Mouse (Mus musculus): ENCODE data around the gene Nxph4. TPM values are rescaled to one million over a fixed set of nuclear protein-coding genes. Genes with fewer than 3 reads are reported as not detected.

Gene Nxph4
- polyA plus RNA-seq, 1 experiment from 2014 or later, result 38.9 TPM

DNA sequence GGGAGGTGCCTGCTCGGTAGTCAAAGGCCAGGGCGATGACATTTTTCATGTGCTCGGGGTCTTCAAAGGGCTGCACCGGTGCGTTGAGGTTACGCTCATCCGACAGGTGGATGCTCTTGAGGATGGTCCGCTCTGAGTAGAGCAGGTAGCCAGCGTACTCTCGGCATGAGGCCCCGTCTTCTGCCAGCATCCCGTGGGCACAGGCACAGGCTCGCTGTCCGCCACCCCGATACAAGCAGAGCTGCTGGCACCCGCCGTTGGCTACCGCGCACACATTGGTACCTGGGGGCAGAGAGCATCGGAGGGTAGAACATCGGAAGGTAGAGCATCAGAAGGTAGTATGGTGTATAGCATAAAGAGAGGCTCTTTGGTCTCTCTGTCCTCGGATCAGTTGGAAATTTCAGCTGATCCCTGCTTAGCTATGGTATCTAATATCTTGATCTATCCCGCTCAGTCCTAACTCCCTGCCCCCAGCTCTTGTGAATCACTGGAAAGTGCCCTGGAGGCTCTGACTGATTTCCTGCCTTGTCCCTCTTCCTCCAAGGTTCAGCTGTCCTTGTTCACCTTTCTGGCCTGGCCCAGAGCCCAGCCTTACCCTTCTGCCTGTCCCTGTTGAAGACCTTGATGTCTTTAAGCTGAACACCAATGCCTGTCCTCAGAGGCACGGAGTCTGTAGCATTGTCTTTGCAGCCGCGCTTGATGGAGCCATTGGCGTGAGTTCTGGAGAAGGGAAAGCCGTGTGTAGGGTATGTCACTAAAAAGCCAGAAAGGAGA, 32.4 kb upstream of the Nxph4 start:
- no peak overlapping the region for H3K4me2 ChIP-seq (replicated peaks)
- no peaks in the 10 kb centered on the region for H3K9me3 ChIP-seq
- no peak overlapping the region for H3K9ac ChIP-seq (replicated peaks)
- H3K27me3 ChIP-seq, result no peaks in the 10 kb centered on the region
- no peak overlapping the region for H3K27ac ChIP-seq (replicated peaks)
- no peak overlapping the region for H3K4me3 ChIP-seq
- 94% methylated on average over 28 of the region's 28 CpGs for WGBS
- ATAC-seq (replicated peaks), result no peak
- peaks cover 78% of the 10 kb centered on the region for H3K36me3 ChIP-seq
- H3K4me1 ChIP-seq, result no peaks in the 10 kb centered on the region

DNA sequence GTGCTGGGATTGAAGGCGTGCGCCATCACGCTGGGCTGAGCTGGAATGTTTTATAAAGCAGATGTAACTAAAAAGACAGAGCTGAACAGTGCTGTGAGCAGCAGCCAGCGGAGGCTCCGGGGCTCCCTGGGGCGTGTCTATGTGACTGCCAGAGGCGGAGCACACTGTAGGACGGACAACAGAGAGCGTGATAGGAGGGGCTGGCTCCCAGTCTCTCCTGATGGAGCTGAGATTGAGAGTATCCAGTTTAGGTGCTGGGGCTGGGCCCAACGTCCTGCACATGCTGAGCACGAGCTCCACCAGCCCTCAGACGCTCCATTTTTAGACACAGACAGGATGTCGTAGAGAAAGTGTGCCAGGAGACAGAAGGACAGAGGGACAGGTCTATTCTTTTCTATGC, 29.9 kb upstream of the Nxph4 start:
- no peak for ATAC-seq (replicated peaks)
- Histone ChIP-seq H3K4me3 (no peak overlapping the region), H3K9ac (replicated peaks) (no peak overlapping the region), H3K4me2 (replicated peaks) (no peak overlapping the region), H3K27ac (replicated peaks) (no peak overlapping the region), H3K9me3 (no peaks in the 10 kb centered on the region), H3K27me3 (no peaks in the 10 kb centered on the region), H3K4me1 (no peaks in the 10 kb centered on the region), H3K36me3 (peaks cover 88% of the 10 kb centered on the region)
- 66% methylated on average over 13 of the region's 13 CpGs for WGBS

DNA sequence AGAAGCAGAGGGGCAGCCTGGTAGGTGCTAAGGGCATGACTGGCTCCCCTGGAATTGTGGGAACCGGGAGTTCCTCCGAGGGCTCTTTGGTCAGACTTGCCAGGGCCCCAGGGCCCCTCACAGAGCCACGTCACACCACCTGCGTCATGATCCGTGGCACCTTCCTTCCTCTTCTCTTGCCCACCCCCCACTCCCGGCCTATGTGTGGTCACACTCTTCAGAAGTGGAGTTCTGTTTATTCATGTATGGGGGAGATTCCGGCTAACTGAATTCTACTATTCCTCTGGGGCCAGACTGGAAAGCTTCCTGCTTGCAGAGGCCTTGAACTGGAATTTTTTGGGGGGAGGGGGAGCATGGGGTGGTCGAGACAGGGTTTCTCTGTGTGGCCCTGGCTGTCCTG, 29.5 kb upstream of the Nxph4 start:
- H3K36me3 ChIP-seq, result peaks cover 88% of the 10 kb centered on the region
- 91% methylated on average over 8 of the region's 8 CpGs for WGBS
- no peak overlapping the region for H3K4me2 ChIP-seq (replicated peaks)
- H3K27ac ChIP-seq (replicated peaks), result no peak overlapping the region
- no peaks in the 10 kb centered on the region for H3K27me3 ChIP-seq
- no peaks in the 10 kb centered on the region for H3K4me1 ChIP-seq
- H3K4me3 ChIP-seq, result no peak overlapping the region
- no peaks in the 10 kb centered on the region for H3K9me3 ChIP-seq
- H3K9ac ChIP-seq (replicated peaks), result no peak overlapping the region
- no peak for ATAC-seq (replicated peaks)

DNA sequence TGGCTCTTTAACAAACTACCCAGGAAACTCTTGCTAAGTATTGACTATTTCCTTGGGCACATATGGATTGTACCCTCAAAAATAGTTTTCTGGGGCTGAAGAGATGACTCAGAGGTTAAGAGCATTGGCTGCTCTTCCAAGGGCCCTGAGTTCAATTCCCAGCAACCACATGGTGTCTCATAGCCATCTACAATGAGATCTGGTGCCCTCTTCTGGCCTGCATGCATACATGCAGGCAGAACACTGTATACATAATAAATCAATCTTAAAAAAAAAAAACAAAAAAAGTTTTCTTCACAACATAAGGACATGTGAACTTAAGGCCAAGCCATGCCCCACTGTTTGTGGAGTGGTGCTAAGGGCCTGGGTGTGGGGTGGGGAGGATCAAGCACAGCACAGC, 26.8 kb upstream of the Nxph4 start:
- no peaks in the 10 kb centered on the region for H3K9me3 ChIP-seq
- H3K27ac ChIP-seq (replicated peaks), result no peak overlapping the region
- no peak overlapping the region for H3K4me3 ChIP-seq
- H3K27me3 ChIP-seq, result no peaks in the 10 kb centered on the region
- no peak for ATAC-seq (replicated peaks)
- no peak overlapping the region for H3K4me2 ChIP-seq (replicated peaks)
- H3K36me3 ChIP-seq, result peaks cover 92% of the 10 kb centered on the region
- no peak overlapping the region for H3K9ac ChIP-seq (replicated peaks)
- no peaks in the 10 kb centered on the region for H3K4me1 ChIP-seq

DNA sequence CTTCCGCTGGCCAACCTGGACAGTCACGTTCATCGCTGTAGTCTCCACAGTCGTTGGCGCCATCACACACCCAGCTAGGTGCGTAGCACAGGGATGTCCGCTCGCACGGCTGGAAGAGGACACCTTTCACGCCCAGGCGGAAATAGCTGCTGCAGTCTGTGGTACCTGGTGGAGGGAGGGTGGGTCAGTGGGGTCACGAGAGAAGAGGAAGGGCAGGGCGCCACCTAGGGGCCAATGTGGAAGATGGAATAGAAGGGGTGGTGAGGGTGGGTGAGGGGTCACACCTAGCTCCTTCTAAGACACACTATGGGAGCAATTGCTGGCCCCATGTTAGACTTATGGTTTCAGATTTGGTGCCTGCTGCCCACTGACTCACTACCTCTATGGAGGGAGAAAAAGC, 23.0 kb upstream of the Nxph4 start:
- no peak overlapping the region for H3K4me3 ChIP-seq
- H3K27ac ChIP-seq (replicated peaks), result no peak overlapping the region
- ATAC-seq (replicated peaks), result no peak
- no peaks in the 10 kb centered on the region for H3K9me3 ChIP-seq
- H3K4me1 ChIP-seq, result no peaks in the 10 kb centered on the region
- no peak overlapping the region for H3K4me2 ChIP-seq (replicated peaks)
- WGBS, result 89% methylated on average over 13 of the region's 13 CpGs
- no peaks in the 10 kb centered on the region for H3K27me3 ChIP-seq
- peaks cover 100% of the 10 kb centered on the region for H3K36me3 ChIP-seq
- no peak overlapping the region for H3K9ac ChIP-seq (replicated peaks)

DNA sequence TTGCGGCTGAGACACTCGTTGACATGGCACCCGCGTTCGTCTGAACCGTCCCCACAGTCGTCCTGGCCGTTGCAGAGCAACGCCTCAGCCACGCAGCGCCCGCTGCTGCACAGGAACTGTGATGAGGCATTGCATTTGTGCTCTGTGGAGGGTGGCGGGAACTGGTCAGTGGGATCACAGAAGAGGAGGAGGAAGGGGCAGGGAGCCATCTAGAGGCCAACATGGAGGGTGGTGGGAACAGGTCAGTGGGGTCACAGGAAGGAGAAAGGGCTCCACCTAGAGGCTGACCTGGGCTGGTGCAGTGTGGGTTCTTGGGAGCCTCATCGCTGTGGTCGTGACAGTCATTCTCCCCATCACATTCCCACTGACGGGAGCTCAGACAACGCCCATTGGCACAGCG, 21.3 kb upstream of the Nxph4 start:
- no peak overlapping the region for H3K4me3 ChIP-seq
- no peak for ATAC-seq (replicated peaks)
- peaks cover 98% of the 10 kb centered on the region for H3K36me3 ChIP-seq
- no peak overlapping the region for H3K27ac ChIP-seq (replicated peaks)
- no peaks in the 10 kb centered on the region for H3K4me1 ChIP-seq
- H3K27me3 ChIP-seq, result no peaks in the 10 kb centered on the region
- WGBS, result 65% methylated on average over 18 of the region's 18 CpGs
- H3K9ac ChIP-seq (replicated peaks), result no peak overlapping the region
- no peak overlapping the region for H3K4me2 ChIP-seq (replicated peaks)
- H3K9me3 ChIP-seq, result no peaks in the 10 kb centered on the region

DNA sequence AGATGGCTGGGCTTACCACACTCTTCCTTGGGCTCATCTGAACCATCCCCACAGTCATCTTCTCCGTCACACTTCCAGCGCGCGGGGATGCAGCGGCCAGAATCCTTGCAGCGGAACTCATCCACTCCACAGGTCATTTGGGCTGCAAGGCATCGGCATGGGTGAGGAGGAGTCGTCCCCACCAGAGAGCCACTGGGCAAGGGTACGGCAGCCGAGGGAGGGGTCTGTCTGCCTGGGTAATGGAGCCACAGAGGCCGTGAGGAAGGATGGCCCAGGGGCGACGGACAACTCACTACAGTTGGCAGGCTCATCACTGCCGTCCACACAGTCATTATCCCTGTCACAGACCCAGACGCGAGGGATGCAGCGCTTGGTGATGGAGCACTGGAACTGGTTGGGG, 15.5 kb upstream of the Nxph4 start:
- Histone ChIP-seq H3K9ac (replicated peaks) (no peak overlapping the region), H3K4me1 (no peaks in the 10 kb centered on the region), H3K4me2 (replicated peaks) (no peak overlapping the region), H3K4me3 (no peak overlapping the region), H3K27me3 (no peaks in the 10 kb centered on the region), H3K36me3 (peaks cover 97% of the 10 kb centered on the region), H3K27ac (replicated peaks) (no peak overlapping the region), H3K9me3 (no peaks in the 10 kb centered on the region)
- ATAC-seq (replicated peaks), result no peak
- WGBS, result 91% methylated on average over 17 of the region's 17 CpGs

DNA sequence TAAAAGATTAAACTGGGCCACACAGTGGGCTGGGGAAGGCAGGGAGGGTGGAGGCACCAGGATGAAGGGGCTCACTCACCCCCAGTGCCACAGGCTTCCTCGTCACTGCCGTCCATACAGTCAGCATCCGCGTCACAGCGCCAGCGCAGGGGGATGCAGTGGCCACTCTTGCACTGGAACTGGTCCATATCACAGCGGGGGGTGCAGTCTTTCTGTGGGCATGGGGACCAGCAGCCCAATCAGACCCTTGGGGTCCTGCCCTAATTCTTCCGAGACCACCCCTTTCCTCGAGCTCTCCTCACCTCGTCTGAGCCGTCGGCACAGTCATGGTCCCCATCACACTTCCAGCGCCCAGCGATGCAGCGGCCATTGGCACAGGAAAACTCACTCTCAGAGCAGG, 13.9 kb upstream of the Nxph4 start:
- Histone ChIP-seq H3K27ac (replicated peaks) (no peak overlapping the region), H3K4me3 (no peak overlapping the region), H3K4me1 (no peaks in the 10 kb centered on the region), H3K9ac (replicated peaks) (no peak overlapping the region), H3K9me3 (no peaks in the 10 kb centered on the region), H3K36me3 (peaks cover 95% of the 10 kb centered on the region), H3K4me2 (replicated peaks) (no peak overlapping the region), H3K27me3 (no peaks in the 10 kb centered on the region)
- 91% methylated on average over 15 of the region's 15 CpGs for WGBS
- ATAC-seq (replicated peaks), result no peak

DNA sequence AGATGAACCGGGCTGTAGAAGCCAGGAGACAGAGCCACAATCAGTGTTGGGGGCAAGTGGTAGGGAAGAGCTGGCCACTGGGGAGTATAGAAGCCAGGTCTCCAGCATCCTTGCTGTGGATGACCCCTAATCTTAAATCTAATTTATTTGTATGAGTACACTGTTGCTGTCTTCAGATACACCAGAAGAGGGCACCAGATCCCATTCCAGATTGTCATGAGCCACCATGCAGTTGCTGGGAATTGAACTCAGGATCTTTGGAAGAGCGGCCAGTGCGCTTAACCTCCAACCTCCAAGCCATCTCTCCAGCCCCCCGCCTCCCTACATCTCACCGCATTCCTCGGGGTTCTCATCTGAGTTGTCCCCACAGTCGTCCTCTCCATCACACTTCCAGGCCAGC, 12.1 kb upstream of the Nxph4 start:
- peaks cover 95% of the 10 kb centered on the region for H3K36me3 ChIP-seq
- H3K9ac ChIP-seq (replicated peaks), result no peak overlapping the region
- 93% methylated on average over 7 of the region's 7 CpGs for WGBS
- no peak overlapping the region for H3K4me3 ChIP-seq
- no peaks in the 10 kb centered on the region for H3K27me3 ChIP-seq
- no peaks in the 10 kb centered on the region for H3K9me3 ChIP-seq
- no peak for ATAC-seq (replicated peaks)
- H3K4me1 ChIP-seq, result no peaks in the 10 kb centered on the region
- no peak overlapping the region for H3K27ac ChIP-seq (replicated peaks)
- no peak overlapping the region for H3K4me2 ChIP-seq (replicated peaks)

DNA sequence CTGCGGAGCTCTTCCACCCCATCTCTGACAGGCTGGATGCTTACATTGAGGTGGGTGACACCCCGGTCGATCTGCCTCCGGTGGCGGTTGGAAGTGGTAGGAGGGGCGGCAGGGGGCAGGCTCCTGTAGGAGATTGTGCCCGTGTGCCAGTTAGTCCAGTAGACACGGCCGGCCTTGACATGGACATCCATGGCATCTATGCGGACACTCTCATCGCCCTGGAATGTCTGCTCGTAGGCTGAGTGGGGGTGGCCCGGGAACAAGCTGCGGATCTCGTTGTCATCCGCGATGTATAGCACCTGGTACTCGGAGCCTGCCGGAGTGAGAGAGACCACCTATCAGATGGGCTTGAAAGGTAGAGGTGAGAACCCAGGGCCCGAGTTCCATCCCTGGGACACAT, 10.0 kb upstream of the Nxph4 start:
- no peak overlapping the region for H3K4me2 ChIP-seq (replicated peaks)
- no peak overlapping the region for H3K4me3 ChIP-seq
- peaks cover 95% of the 10 kb centered on the region for H3K36me3 ChIP-seq
- 94% methylated on average over 20 of the region's 20 CpGs for WGBS
- H3K9ac ChIP-seq (replicated peaks), result no peak overlapping the region
- no peak overlapping the region for H3K27ac ChIP-seq (replicated peaks)
- no peak for ATAC-seq (replicated peaks)
- no peaks in the 10 kb centered on the region for H3K9me3 ChIP-seq
- no peaks in the 10 kb centered on the region for H3K4me1 ChIP-seq
- no peaks in the 10 kb centered on the region for H3K27me3 ChIP-seq

DNA sequence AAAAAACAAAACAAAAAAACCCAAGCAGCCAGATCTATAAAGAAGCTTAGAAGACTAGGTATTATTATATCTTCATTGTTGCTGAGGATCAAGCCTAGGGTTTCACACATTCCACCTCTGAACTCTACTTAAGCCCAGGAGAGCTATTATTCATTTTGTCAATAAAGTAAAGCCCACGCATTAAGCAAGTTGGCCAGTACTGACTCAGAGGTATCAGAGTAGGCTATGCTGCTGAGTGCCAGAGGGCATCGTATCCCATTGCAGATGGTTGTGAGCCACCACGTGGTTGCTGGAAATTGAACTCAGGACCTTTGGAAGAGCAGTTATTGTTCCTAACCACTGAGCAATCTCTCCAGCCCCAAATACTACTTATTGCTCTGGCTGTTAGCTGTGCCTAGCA, 9.6 kb upstream of the Nxph4 start:
- no peak for ATAC-seq (replicated peaks)
- peaks cover 95% of the 10 kb centered on the region for H3K36me3 ChIP-seq
- WGBS, result 83% methylated on average over 3 of the region's 3 CpGs

DNA sequence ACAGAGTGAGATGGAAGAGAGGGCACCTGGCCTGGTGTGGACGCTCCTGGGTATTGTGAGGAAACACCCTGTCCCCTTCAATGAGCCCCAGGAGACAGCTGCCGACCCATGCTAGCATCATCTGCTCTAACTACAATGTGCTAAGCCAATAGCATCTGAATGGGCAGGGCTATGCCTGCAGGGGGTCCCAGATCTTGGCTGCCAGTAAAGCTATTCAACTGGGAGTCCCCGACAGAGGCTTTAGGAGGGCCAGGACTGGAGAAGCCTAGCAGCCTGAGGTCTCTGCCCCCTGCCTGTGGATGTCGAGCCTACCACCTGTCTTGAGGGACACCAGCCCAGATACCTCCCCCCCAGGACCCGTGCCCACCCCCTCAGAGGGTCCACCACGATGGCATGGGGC, 8.4 kb upstream of the Nxph4 start:
- H3K4me1 ChIP-seq, result peaks cover 2% of the 10 kb centered on the region
- peaks cover 90% of the 10 kb centered on the region for H3K36me3 ChIP-seq
- ATAC-seq (replicated peaks), result no peak

More for the DNA sequence above, 9.6 kb upstream of the Nxph4 start:
- Histone ChIP-seq H3K27me3 (no peaks in the 10 kb centered on the region), H3K4me1 (no peaks in the 10 kb centered on the region), H3K9me3 (no peaks in the 10 kb centered on the region), H3K4me2 (replicated peaks) (no peak overlapping the region), H3K9ac (replicated peaks) (no peak overlapping the region), H3K4me3 (no peak overlapping the region), H3K27ac (replicated peaks) (no peak overlapping the region)

DNA sequence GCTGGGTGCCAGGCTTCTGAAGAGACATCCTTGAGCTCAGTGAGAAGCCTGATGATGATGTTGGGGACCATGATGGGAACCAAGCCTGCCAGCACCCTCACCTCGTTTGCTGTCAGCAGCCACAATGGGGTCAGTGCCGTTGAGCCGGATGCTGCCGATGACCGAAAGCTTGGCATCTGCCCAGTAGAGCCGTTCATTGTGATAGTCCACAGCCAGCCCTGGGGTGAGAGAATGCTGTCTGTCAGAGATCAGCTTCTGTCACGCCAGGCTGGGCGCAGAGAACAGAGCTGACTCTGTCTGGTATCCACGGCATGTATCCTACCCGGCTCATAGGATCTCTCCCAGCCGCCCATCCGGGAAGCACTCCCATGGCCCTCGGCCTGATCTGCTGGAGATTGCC, 7.7 kb upstream of the Nxph4 start:
- Histone ChIP-seq H3K36me3 (peaks cover 84% of the 10 kb centered on the region), H3K9ac (replicated peaks) (no peak overlapping the region), H3K27ac (replicated peaks) (no peak overlapping the region), H3K4me2 (replicated peaks) (no peak overlapping the region), H3K9me3 (no peaks in the 10 kb centered on the region), H3K4me1 (peaks cover 5% of the 10 kb centered on the region), H3K4me3 (no peak overlapping the region), H3K27me3 (no peaks in the 10 kb centered on the region)
- WGBS, result 66% methylated on average over 13 of the region's 13 CpGs
- ATAC-seq (replicated peaks), result no peak

More for the DNA sequence above, 8.4 kb upstream of the Nxph4 start:
- H3K9ac ChIP-seq (replicated peaks), result no peak overlapping the region
- no peaks in the 10 kb centered on the region for H3K27me3 ChIP-seq
- no peak overlapping the region for H3K4me3 ChIP-seq
- H3K4me2 ChIP-seq (replicated peaks), result no peak overlapping the region
- 42% methylated on average over 6 of the region's 6 CpGs for WGBS
- H3K27ac ChIP-seq (replicated peaks), result no peak overlapping the region
- no peaks in the 10 kb centered on the region for H3K9me3 ChIP-seq

All from forebrain, embryonic 15.5 days (tissue).